Mouse (Mus musculus): ENCODE measurements around the gene Cxcl9.

DNA sequence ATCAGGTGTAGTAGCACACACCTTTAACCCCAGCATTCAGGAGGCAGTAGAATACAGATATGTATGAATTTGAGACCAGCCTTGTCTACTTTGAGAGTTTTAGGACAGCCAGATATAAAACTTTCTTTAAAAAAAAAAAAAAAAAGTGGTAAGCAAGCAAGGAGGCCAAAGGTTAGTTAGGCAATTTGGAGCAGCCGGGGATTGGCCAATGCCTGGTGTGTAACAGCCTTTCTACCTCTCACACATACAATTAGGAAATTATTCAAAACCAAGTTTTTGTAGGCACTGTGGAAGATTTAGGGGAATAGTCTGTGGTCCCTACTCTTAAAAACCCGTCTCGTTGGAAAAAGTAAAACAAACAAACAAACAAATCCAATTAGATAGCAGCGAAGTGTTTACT lies 5.3 kb downstream of the Cxcl9 start:
- TF ChIP-seq POLR2A (IDR thresholded peaks at IDR 0.05; ENCODE audit: extremely low read depth, insufficient read depth, low read length) (no peak), CTCF (IDR thresholded peaks at IDR 0.05; ENCODE audit: low read depth, low read length) (no peak)
